Mouse (Mus musculus) ES-Bruce4 (cell line): ENCODE measurements around the gene Irx2.

Source experiments
- CTCF ChIP-seq: IDR thresholded peaks from one replicate; pipeline ENCODE4 v1.8.1; 2011; ENCODE audit warnings: low read depth, low read length
- POLR2A ChIP-seq: IDR thresholded peaks from one replicate; pipeline ENCODE4 v1.8.1; 2011; ENCODE audit warnings: low read length; ENCODE audit not compliant: insufficient read depth

GRCm38 (mm10) chr13:72599254-72599653 is 29.4 kb upstream of the Irx2 start:
- no peak for TF ChIP-seq CTCF
- TF ChIP-seq POLR2A = no peak
